Mouse (Mus musculus) testis, adult 2 months (tissue): ENCODE data around the gene Plekhg6. TPM values are rescaled to one million over a fixed set of nuclear protein-coding genes. Genes with fewer than 3 reads are reported as not detected.

Source experiments
- H3K27ac ChIP-seq: fragments of 200-500 bp; 2 replicates; pipeline ENCODE4 v1.5.1; 2012; ENCODE audit warnings: low read depth, low read length; ENCODE audit not compliant: control insufficient read depth, insufficient read depth
- H3K27me3 ChIP-seq: fragments of 200-500 bp; 2 replicates; pipeline ENCODE4 v1.6.1; 2012; ENCODE audit warnings: mild to moderate bottlenecking, low read length, moderate library complexity; ENCODE audit not compliant: control insufficient read depth, insufficient read depth
- H3K36me3 ChIP-seq: fragments of 200-500 bp; 2 replicates; pipeline ENCODE4 v1.6.1; 2012; ENCODE audit warnings: mild to moderate bottlenecking, low read length; ENCODE audit not compliant: control insufficient read depth, insufficient read depth
- H3K4me1 ChIP-seq: fragments of 200-500 bp; 2 replicates; pipeline ENCODE4 v1.6.1; 2012; ENCODE audit warnings: low read length; ENCODE audit not compliant: control insufficient read depth, insufficient read depth
- H3K4me3 ChIP-seq: fragments of 200-500 bp; 2 replicates; pipeline ENCODE4 v1.5.1; 2012; ENCODE audit warnings: low read depth, mild to moderate bottlenecking, low read length, moderate library complexity, mixed read lengths; ENCODE audit not compliant: control insufficient read depth
- CTCF ChIP-seq: fragments of 200-500 bp; IDR thresholded peaks from 2 replicates; pipeline ENCODE4 v1.5.1; 2012; ENCODE audit warnings: low read depth, mild to moderate bottlenecking, inconsistent platforms, low read length, moderate library complexity; ENCODE audit not compliant: control insufficient read depth, insufficient read depth, insufficient replicate concordance
- POLR2A ChIP-seq: fragments of 200-500 bp; IDR thresholded peaks from 2 replicates; pipeline ENCODE4 v1.6.1; 2012; ENCODE audit warnings: low read depth, mild to moderate bottlenecking, inconsistent platforms, low read length, moderate library complexity; ENCODE audit not compliant: control insufficient read depth
- polyA plus RNA-seq: library from polyadenylated mRNA; depleted of rRNA; stranded (reverse); fragments of >200 nt; gene quantifications from 2 replicates; pipeline ENCODE4 v1.2.3, GENCODE M21; 2012; rRNA removed

The Plekhg6 gene
- polyA plus RNA-seq, 1 experiment = 0.11 TPM

GRCm38 (mm10) chr6:125320323-125320722, 60.3 kb downstream of the Plekhg6 start, which contains the start of gene Scnn1a:
Gene Scnn1a, plus strand, starts transcription at chr6:125320659.
- TF ChIP-seq POLR2A (no peak), CTCF (no peak)
- no peaks in the 10 kb centered on the region for H3K27me3 ChIP-seq
- no peaks in the 10 kb centered on the region for H3K36me3 ChIP-seq
- H3K4me1 ChIP-seq = peaks cover 9% of the 10 kb centered on the region
- no peak within 1 kb of the TSS; the same call in 1 of the 2 replicates for H3K4me3 ChIP-seq
- no peak within 1 kb of the TSS for H3K27ac ChIP-seq

- peaks cover 9% of the 10 kb centered on the region for H3K4me1 ChIP-seq
- TF ChIP-seq CTCF (no peak), POLR2A (no peak)
- H3K4me3 ChIP-seq = no peak overlapping the region
- no peak overlapping the region for H3K27ac ChIP-seq
- H3K36me3 ChIP-seq = no peaks in the 10 kb centered on the region
- no peaks in the 10 kb centered on the region for H3K27me3 ChIP-seq
Measured at GRCm38 (mm10) chr6:125319919-125320296, 60.7 kb downstream of the Plekhg6 start.

GRCm38 (mm10) chr6:125318981-125319918, 61.3 kb downstream of the Plekhg6 start:
- TF ChIP-seq CTCF = no peak
- TF ChIP-seq POLR2A = no peak

GRCm38 (mm10) chr6:125317077-125317476, 63.5 kb downstream of the Plekhg6 start:
- H3K36me3 ChIP-seq = no peaks in the 10 kb centered on the region; the same call in 1 of the 2 replicates
- peaks cover 17% of the 10 kb centered on the region for H3K4me1 ChIP-seq
- H3K27me3 ChIP-seq = no peaks in the 10 kb centered on the region
- H3K4me3 ChIP-seq = no peak overlapping the region
- no peak overlapping the region for H3K27ac ChIP-seq
- TF ChIP-seq POLR2A (no peak), CTCF (no peak)

More at GRCm38 (mm10) chr6:125318981-125319918, 61.3 kb downstream of the Plekhg6 start:
- H3K27me3 ChIP-seq = no peaks in the 10 kb centered on the region
- no peaks in the 10 kb centered on the region for H3K36me3 ChIP-seq
- peaks cover 12% of the 10 kb centered on the region for H3K4me1 ChIP-seq
- H3K4me3 ChIP-seq = no peak overlapping the region
- H3K27ac ChIP-seq = no peak overlapping the region

- H3K36me3 ChIP-seq = no peaks in the 10 kb centered on the region; the same call in 1 of the 2 replicates
- no peak for TF ChIP-seq POLR2A
- no peak for TF ChIP-seq CTCF
- no peak overlapping the region for H3K4me3 ChIP-seq
- no peaks in the 10 kb centered on the region for H3K27me3 ChIP-seq
- H3K27ac ChIP-seq = no peak overlapping the region
- peaks cover 9% of the 10 kb centered on the region for H3K4me1 ChIP-seq
Measured at GRCm38 (mm10) chr6:125314746-125315145, 65.8 kb downstream of the Plekhg6 start.

GRCm38 (mm10) chr6:125314231-125314563, 66.4 kb downstream of the Plekhg6 start:
- Histone ChIP-seq H3K27me3 (no peaks in the 10 kb centered on the region), H3K4me3 (peak overlapping the region; percentile 67), H3K27ac (peak overlapping the region; percentile 43; the same call in 1 of the 2 replicates), H3K4me1 (peaks cover 12% of the 10 kb centered on the region), H3K36me3 (no peaks in the 10 kb centered on the region; the same call in 1 of the 2 replicates)
- TF ChIP-seq CTCF (no peak), POLR2A (no peak)

GRCm38 (mm10) chr6:125313546-125314230, 66.9 kb downstream of the Plekhg6 start, which contains the start of gene Ltbr:
Gene Ltbr, minus strand, starts transcription at chr6:125313885.
- TF ChIP-seq CTCF (no peak), POLR2A (no peak; the same call in 1 of the 2 replicates)

More at GRCm38 (mm10) chr6:125313546-125314230, 66.9 kb downstream of the Plekhg6 start, which contains the start of gene Ltbr:
- no peaks in the 10 kb centered on the region; the same call in 1 of the 2 replicates for H3K36me3 ChIP-seq
- peak within 1 kb of the TSS; percentile 83 for H3K4me3 ChIP-seq
- peaks cover 16% of the 10 kb centered on the region for H3K4me1 ChIP-seq
- peak within 1 kb of the TSS; percentile 43; the same call in 1 of the 2 replicates for H3K27ac ChIP-seq
- H3K27me3 ChIP-seq = no peaks in the 10 kb centered on the region

Other genes with a start within 250 kb of the Plekhg6 start
- gene Nop2, start 248.9 kb downstream of the Plekhg6 start, polyA plus RNA-seq = 24.5 and 26.2 TPM in 2 replicates
- gene Iffo1, start 235.6 kb downstream of the Plekhg6 start, polyA plus RNA-seq = 60.9 and 62.9 TPM in 2 replicates
- 274 and 379 TPM in 2 replicates for gene Gapdh, start 214.3 kb downstream of the Plekhg6 start, polyA plus RNA-seq
- 100 and 109 TPM in 2 replicates for gene Ncapd2, start 189.1 kb downstream of the Plekhg6 start, polyA plus RNA-seq
- gene Mrpl51, start 189.0 kb downstream of the Plekhg6 start, polyA plus RNA-seq = 171 and 194 TPM in 2 replicates
- 10.3 and 11.3 TPM in 2 replicates for gene Vamp1, start 165.2 kb downstream of the Plekhg6 start, polyA plus RNA-seq
- gene Tapbpl, start 148.9 kb downstream of the Plekhg6 start, polyA plus RNA-seq = 8.0 and 9.3 TPM in 2 replicates
- gene Cd27, start 143.8 kb downstream of the Plekhg6 start, polyA plus RNA-seq = 0.23 and 0.70 TPM in 2 replicates
- gene Tuba3a, start 94.8 kb downstream of the Plekhg6 start, polyA plus RNA-seq = 2,638 and 2,960 TPM in 2 replicates
- gene Ltbr, start 66.9 kb downstream of the Plekhg6 start, polyA plus RNA-seq = 10.9 and 11.2 TPM in 2 replicates
- 0.44 and 1.4 TPM in 2 replicates for gene Scnn1a, start 60.1 kb downstream of the Plekhg6 start, polyA plus RNA-seq
- gene Tnfrsf1a, start 31.4 kb downstream of the Plekhg6 start, polyA plus RNA-seq = 18.2 and 21.0 TPM in 2 replicates
- gene Cd9, start 114.0 kb upstream of the Plekhg6 start, polyA plus RNA-seq = 8.6 and 12.4 TPM in 2 replicates
- 15.4 and 16.5 TPM in 2 replicates for gene Vwf, start 166.0 kb upstream of the Plekhg6 start, polyA plus RNA-seq